Mouse (Mus musculus): ENCODE measurements at regions not wholly inside any gene's neighbourhood (a gene's known extent, or its start where the extent isn't known, plus 50 kb on each side); places are given as distances from the start of the nearest gene placed in this dataset.

DNA sequence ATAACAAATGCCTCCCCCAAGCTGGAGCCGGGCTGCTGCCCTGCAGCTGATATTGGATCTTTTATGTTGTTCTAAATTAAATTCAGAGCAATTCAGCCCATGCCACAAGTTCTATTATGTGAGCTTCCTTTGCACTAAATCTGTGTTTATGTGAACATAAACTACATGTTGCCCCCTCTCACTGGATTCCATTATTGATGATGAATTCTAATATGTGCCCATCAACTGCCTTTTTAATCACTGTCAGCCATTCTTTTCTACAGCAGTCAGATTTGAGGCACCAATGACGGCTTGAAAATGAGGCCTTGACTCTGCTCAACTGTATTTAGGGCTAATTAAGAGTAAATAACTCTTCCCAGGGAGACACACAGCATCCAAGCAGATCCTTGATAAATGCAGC, 172.1 kb upstream of the Serpine2 start:
- DNase-seq (ENCODE audit: low spot score in 2 of 2) = no peak
- intact Hi-C loops (cut with DNase I) = no loop called here

DNA sequence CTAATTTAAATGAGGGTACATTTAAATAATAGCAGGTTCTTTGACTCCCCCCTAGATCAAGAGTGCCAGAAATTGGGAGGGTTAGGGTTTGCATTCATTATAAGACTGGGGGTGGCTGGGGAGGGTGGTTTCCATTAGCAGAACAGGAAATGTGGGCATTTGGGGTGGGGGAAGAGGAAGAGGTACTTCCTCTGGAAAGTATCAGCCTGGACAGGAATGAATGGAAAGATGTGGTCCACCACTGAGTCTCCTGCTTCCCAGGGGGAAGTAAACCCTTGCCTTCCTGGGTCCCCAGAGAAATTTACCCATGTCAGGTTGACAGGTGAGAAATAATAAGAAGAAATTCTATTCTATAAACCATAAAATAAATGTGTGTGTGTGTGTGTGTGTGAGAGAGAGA, 171.5 kb upstream of the Serpine2 start:
- DNase-seq (ENCODE audit: low spot score in 2 of 2) = no peak
- intact Hi-C loops (cut with DNase I) = no loop called here

DNA sequence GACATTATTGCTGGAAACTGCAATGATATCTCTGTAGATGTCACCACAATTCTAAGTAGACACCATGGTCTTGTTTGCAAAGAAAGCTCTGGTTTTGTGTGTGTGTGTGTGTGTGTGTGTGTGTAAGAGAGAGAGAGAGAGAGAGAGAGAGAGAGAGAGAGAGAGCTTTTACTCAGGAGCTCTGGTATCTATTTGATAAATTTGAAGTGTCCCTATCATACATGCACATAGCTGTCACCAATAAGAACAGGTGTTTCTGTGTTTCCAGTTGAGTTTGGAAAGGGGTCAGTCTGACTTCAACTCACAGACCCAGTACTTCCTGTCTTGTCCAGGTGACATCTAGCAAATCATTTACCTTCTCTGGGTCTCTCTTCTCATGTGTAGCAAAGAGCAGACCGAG, 169.7 kb upstream of the Serpine2 start:
- DNase-seq (ENCODE audit: low spot score in 2 of 2) = no peak

DNA sequence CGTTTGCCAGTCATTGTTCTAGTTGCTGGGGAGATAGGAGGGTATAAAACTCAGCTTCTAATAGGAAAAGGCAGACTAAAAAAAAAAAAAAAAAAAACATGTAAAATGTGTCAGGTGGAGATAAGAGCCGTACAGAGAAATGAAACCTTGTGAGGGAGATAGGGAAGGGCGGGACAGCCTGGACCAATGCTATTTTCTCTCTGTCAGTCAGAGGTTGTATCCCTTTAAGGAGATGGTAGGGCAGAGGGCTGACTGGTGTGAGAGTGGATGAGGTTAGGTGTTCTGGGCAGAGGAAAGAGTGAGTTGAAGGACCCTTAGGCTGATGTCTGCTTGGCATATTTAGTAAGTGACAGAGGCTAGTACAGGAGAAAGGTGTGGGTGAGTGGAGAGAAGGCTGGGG, 169.2 kb upstream of the Serpine2 start:
- intact Hi-C loops (cut with DNase I) = no loop called here

More for the DNA sequence above, 169.7 kb upstream of the Serpine2 start:
- intact Hi-C loops (cut with DNase I) = no loop called here

DNA sequence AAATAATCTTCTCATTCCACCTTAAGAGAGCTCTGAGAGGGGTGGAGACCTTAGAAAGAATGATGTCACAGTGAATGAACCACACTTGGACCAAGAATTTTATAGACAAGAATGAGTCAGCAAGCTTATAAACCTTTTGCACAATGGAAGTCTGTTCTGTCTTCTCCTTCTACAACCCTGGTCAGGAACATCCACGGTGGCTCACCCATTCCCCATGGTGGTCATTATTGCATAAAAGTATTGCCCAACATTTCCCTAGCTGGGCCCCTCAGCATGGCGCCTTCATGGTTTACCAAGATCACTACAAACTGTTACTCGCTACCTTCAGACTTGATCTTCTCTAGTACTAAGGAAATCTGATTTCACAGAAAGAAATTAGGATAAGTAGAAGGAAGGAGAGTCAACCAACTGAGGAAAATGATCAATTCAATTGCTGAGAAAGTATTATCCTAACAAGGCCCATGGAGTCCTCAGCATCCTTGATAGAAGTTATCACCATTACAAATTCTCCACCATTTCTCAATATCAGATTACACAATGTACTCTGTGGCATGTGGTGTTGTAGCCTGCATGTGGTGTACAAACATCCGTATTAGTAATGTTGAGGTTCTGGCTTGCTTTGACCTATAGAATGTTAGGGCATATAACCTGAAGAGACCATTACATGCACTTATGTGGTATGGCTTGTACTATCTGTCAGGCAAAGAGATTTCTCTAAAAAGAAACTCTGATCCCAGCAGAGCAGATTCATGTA, 165.1 kb upstream of the Serpine2 start:
- no peak for DNase-seq (ENCODE audit: low spot score in 2 of 2)

More for the DNA sequence above, 169.2 kb upstream of the Serpine2 start:
- DNase-seq (ENCODE audit: low spot score in 2 of 2) = no peak

DNA sequence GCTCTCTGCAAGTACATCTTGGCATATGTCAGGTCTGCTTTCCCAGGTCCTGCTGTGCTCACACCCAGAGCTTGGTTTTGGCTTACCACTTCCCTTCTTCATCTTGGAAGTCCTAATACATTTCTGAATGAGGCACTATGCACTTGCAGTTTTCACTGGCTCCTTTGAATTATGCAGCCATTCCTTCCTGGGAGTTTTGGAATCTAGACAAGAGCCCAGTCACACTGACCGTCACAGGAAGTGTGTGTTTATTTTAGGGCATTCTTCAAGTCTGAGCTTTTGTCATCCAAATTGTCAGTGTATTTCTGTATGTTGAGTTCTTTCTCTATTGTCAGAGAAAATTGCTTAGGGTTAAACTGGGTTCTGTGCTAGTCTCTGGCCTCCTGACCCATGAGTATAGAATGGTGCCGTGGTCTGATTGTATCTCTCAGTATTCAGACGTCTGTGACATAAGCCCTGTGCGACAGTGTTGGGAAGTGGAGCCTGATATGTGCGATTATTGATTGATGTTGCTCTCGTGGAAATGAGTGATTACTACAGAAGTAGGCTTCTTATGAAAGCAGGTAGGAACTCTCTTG, 162.6 kb upstream of the Serpine2 start:
- DNase-seq (ENCODE audit: low spot score in 2 of 2) = no peak
- intact Hi-C loops (cut with DNase I) = no loop called here

More for the DNA sequence above, 165.1 kb upstream of the Serpine2 start:
- intact Hi-C loops (cut with DNase I) = no loop called here

DNA sequence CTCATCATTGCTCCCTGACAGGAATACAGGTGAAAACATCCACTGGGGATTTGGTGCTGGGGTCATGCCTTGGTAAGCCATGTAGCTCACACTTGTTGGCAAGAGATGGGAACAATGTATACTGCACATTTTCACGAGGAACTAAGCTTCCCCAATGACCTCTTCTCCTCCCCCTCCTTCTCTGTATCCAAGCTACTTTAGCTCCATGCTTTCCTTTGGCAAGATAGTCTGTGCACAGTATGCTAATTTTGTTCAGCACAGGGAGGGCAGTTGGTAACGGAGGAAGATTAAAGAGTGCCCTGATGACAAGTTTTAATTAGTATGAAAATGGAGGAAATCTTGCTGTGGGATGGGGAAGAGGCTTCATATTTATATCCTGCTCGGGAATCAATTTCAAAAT, 160.9 kb upstream of the Serpine2 start:
- DNase-seq (ENCODE audit: low spot score in 2 of 2) = no peak
- intact Hi-C loops (cut with DNase I) = no loop called here

DNA sequence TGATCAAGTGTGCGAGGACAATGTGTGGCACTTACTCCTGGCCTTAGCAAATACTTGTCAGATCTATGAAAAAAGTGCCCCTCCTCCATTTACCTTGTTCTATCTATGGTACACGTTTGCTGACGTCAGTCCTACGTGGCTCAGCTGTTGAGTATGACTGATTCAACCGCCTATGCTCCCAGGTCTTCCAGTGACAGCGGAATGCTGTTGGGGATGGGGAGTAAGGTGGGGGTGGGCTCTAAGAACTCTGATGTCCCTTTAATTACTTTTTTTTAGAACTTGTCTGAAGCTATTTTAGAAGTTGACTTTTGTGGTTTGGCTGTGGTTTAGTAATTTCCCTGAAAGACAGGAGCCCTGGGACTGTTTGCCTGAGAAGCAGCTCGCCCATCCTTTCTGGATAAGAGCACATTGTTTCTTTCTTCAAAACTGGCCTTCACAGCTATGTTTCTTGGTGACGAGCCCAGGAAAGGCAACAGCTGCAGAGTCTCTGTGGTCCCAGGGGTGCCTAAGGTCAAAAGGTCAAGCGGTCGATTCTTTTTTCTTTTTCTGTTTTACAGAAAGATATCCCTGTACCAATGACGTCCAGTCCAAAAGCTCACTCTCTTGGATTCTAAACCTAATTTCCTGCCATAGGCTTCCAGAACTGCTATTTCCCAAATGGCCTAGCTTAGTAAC, 157.5 kb upstream of the Serpine2 start:
- intact Hi-C loops (cut with DNase I) = no loop called here
- DNase-seq (ENCODE audit: low spot score in 2 of 2) = no peak

DNA sequence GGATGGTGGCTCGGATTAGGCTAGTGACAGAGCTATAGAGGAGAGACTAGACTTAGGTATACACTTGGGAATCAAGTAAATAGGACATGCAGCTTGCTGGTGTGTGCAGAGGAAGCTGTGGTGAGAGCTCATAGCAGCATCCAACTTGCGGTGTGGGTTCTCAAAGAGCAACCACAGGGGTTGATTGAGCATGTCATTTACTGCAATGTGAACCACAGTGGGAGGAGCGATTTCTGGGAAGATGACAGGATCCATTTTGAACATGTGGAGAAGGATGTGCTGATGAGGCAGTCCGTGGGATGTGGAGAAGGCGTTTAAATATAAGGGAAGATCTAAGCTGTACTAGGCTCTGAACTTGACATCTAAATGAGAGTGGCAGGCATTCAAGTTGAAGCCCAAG, 154.5 kb upstream of the Serpine2 start:
- DNase-seq (ENCODE audit: low spot score in 2 of 2) = no peak
- intact Hi-C loops (cut with DNase I) = no loop called here

DNA sequence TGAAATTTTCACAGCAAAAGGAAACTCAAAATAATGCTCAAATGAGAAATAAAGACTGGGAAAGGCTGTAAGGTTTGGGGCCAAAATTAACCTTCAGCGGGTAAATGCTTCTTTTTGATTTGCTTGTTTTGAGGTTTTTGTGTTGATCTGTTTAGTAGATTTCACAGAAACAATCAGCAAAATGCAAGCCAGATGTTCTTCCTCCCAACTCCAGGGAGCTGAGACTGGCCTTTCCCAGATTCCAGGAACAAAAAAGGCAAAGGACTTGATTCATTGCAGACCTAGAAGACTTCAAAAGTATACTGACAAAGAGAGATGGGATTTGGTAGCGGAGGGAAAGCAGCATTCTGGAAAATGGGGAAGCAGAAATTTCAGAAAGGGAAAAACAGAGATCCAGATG, 153.6 kb upstream of the Serpine2 start:
- intact Hi-C loops (cut with DNase I) = no loop called here
- no peak for DNase-seq (ENCODE audit: low spot score in 2 of 2)

DNA sequence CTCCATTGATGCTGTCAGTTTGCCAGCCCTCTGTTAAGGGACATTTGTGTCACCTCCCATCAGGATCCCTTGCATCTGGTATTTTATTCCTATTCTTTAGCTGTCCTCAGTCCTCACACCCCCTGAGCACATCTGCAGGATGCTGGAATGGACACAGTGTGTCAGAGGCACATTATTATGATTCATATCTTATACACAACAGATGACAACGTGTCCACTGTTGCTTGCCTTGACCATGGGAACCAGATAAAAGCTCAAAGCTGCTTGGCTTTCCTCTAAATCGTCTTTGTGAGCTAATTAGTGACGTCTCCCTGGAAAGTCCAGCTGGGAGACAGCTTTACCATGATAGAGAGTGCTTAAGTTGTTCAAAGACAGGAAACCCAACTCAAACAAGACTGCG, 149.7 kb upstream of the Serpine2 start:
- intact Hi-C loops (cut with DNase I) = no loop called here

DNA sequence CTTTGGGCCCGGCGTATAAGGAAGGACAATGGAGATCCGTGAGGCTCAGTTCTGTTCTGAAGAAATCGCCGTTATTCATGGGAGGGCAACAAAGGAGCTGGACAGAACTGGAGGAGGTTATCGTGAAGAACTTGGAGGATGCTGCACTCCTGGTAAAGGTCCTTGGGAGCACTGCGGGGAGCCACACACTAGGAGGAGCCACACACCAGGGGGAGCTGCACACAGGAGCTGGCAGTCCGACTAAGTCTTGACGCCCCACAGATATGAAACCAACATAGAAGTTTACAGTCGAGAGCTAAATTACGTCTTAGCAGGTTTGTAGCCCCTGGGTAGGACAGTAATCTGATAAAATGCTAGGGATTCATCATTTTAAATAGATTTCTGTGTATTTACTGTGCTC, 138.1 kb upstream of the Serpine2 start:
- DNase-seq (ENCODE audit: low spot score in 2 of 2) = no peak

More for the DNA sequence above, 149.7 kb upstream of the Serpine2 start:
- DNase-seq (ENCODE audit: low spot score in 2 of 2) = no peak

DNA sequence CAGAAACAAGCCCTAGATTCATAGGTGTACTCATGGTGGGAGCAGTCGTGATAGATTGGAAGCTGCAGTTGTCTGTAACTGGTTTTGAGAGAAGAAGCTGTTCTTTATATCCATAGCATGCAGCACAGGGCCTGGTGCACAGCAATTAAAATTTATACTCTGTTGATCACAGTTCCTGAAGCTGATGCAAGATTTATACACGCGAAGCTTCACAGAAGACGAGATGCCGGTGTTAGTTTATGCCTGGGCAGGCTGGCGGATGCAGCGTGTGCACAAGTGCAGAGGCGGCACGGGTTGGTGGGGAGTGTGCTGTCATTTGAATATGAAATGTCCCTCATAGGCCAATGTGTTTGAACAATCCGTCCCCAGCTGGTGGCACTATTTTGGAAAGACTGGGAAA, 136.9 kb upstream of the Serpine2 start:
- DNase-seq (ENCODE audit: low spot score in 2 of 2) = no peak
- intact Hi-C loops (cut with DNase I) = no loop called here

More for the DNA sequence above, 138.1 kb upstream of the Serpine2 start:
- intact Hi-C loops (cut with DNase I) = no loop called here

DNA sequence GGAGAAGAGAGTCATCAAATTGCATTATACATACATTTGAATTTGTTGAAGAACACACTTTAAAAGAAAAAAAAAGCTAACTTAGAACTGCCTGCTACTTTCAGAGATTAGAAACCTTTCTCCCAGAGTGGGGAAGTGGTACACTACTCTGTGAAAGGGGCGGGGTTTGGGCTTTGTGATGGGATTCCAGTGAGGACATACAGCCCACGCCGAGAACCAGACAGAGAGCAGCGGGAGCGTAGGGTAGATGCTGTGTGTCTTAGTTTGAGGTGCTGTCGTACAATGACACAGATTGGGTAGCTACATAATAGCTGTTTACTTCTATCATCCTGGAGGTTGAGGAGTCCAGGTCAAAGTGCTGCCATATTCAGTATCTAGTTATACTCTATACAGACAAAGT, 136.5 kb upstream of the Serpine2 start:
- intact Hi-C loops (cut with DNase I) = no loop called here

DNA sequence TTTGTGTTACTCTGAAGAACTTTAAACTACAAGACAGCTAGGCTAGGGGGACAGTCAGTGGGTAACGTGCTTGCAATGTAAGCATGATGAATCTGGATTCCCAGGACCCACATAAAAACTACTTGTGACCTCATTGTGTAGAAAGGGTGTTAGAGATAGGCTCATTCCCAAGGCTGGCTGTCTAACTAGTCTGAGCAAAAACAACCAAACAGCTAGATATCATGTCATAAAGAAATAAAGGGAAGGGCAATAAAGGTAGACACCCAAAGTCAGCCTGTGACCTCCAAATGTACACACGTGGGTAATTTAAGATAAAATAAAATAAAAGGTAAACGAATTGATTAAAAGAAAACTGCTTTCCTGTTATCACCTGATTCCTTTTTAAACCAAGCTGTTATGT, 123.7 kb upstream of the Serpine2 start:
- no peak for DNase-seq (ENCODE audit: low spot score in 2 of 2)
- intact Hi-C loops (cut with DNase I) = no loop called here

More for the DNA sequence above, 136.5 kb upstream of the Serpine2 start:
- no peak for DNase-seq (ENCODE audit: low spot score in 2 of 2)

DNA sequence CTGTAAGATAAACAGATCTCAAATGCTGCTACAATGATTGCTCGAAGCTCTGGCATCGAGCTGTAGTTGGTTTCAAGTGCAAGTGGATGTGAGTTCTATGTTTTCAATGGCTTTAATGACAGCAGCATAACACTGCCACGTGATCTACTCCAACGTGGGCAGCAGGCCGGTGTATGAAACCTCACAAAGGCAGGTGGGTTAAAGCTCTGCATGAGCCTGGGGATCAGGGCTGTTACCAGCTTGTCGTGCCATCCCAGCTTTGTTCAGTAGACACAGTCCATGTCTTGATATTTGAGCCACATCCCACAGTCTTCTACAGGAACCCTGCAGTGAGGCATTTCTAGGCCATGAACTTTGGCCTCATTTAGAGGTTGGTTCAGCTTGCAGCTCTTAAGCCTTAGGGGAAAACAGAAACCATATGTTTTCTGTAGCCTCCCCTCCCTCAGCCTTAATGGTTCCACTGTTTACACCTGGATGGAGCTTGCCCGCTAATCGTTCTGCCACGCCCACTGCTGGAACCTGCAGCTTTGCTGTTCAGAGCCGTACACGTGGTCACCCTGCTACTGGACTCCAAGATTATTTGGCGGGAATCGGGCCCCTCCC, 121.8 kb upstream of the Serpine2 start:
- intact Hi-C loops (cut with DNase I) = no loop called here
- no peak for DNase-seq (ENCODE audit: low spot score in 2 of 2)

DNA sequence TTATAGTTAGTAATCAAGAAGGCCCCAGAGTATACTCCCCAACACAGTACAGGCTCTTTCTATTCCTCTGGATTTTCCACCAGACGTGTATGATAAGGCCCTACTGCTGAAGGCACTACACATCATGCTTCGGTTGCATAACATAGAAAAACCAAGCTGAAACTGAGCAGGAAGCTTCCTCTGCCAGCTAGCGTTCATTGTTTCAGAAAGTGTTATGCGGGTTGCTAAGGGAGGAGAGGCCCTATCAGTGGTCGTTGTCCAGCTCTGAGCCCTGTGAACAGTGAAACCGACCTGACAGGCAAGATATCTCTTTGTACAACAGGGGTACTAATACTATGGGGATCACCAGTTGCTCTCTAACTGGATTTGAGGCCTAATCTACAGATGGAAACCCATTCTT, 118.9 kb upstream of the Serpine2 start:
- DNase-seq (ENCODE audit: low spot score in 2 of 2) = no peak
- intact Hi-C loops (cut with DNase I) = no loop called here

DNA sequence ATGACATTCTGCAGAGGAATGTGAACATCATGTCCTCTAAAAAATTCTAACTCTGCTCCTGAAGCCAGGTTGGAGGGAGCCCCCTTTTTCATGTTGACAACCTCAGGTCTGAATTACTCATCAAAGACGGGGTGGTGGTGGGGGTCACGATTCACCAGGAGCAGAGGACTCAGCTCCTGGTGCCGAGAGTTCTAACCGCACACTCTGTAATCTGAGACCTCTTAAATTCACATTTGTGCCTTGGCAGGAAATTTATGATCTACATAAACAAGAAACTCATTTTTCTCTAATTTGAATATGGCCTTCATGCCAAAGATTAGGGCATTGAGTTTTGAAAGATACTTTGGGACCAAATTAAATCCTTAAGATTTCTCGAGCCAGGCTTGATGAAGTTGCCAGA, 117.2 kb upstream of the Serpine2 start:
- intact Hi-C loops (cut with DNase I) = no loop called here
- no peak for DNase-seq (ENCODE audit: low spot score in 2 of 2)

DNA sequence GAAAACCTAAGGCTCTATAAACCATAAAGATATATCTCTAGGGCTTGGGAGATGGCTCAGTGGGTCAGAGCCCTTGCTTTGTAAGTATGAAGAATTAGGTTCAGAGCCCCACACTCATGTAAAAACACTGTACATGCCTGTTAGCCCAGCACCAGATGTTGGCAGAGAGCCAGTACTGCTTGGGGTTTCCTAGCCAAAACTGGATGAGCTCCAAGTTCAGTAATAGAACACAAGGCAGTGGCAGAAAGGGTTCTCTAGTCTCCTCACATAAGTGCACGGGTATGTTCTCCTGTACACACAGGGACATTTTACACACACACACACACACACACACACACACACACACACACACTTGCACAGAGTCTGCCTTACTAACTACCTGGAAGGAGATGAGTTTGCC, 95.1 kb upstream of the Serpine2 start:
- intact Hi-C loops (cut with DNase I) = no loop called here
- no peak for DNase-seq (ENCODE audit: low spot score in 2 of 2)

DNA sequence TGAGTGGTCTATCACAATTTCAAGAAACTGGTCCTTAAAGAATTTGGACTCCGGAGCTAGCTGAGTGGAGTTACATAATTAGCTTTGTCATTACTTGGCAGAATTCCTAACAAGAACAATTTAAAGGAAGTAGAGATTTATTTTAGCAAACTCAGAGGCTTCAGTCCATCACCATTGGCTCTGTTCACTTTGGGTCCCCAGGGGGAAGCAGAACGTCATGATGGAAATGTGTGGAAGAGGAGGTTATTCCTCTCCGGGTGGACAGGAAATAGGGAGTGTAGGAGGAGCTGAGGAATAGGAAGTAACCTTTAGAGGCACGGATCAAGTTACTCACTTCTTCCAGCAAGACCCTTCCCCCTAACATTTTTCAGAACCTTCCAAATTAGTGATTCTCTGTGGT, 83.3 kb upstream of the Serpine2 start:
- DNase-seq (ENCODE audit: low spot score in 2 of 2) = no peak
- intact Hi-C loops (cut with DNase I) = no loop called here

DNA sequence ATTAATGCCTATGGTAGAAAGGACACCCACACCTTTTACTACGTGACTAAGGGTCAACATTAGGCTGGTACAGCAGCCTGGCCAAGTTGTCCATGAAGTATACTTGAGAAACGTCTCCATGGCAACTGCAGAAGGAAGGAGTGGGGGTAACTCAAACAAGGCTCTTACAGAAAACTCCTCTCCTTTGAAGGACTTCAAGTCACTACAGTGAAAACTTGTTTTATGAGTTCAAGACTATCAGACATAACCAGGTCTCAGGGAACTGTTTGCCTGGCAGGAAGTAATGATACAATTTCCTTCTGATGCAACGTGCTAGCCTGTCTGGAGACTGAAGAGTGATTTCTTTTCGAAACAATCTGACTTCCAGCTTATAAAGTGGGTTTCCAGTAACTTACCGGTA, 71.5 kb upstream of the Serpine2 start:
- intact Hi-C loops (cut with DNase I) = no loop called here
- DNase-seq (ENCODE audit: low spot score in 2 of 2) = no peak
